Mouse (Mus musculus) bone marrow macrophage, adult 2 months (primary cell): ENCODE measurements around the gene Bckdk.

Experiments
- CTCF ChIP-seq: IDR thresholded peaks from 2 replicates; pipeline ENCODE4 v1.5.1; 2012; ENCODE audit warnings: low read depth, mild to moderate bottlenecking, low read length, moderate library complexity
- POLR2A ChIP-seq: IDR thresholded peaks from 2 replicates; pipeline ENCODE4 v1.6.1; 2012; ENCODE audit warnings: mild to moderate bottlenecking, low read depth, low read length, borderline replicate concordance

DNA sequence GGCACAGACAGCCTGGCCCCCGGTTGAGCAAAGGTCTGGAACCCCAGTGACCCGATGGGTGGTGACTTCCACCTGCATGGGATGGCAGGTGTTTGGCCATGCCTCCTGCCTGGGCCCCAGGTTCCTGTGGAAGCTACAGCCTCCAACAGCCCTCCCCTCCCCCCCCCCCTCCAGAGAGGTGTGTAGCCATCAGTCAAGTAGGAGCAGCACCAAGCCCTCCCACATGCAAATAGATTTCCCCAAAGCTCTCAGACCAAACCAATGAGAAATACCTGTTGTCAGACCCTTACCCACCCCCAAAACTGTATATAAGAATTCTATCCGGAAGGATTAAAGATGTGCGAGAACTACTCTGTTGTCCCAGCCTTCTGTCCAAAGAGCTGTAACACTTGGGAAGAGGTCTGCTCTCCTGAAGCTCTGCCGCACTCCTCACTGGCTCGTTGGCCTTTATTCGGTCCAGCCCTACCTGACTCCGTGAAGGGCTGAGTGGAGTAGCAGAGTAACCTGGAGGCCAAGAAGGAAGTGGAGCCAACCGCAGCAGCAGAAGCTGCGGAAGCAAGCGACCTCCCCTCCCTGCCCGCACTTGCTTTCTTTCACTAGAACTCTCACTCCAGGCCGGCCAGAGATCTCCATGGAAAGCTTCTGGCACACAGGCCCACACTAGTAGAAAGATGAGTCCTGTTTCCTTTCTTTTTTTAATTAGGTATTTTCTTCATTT, 49.1 kb downstream of the Bckdk start:
- TF ChIP-seq CTCF (no peak), POLR2A (no peak)
